Mouse (Mus musculus) limb, embryonic 14.5 days (tissue): ENCODE data around the gene Slc28a1. TPM values are rescaled to one million over a fixed set of nuclear protein-coding genes. Genes with fewer than 3 reads are reported as not detected.
A peak's percentile ranks its signal among the peaks of the same experiment; 100 is the strongest.

Source experiments
- ATAC-seq: fragments of 200-750 bp; cut with Nextera tagmentation; 2 replicates; pipeline ENCODE4 v1.8.0; 2017; ENCODE audit warnings: low read depth, moderate number of reproducible peaks, moderate TSS enrichment; ENCODE audit not compliant: low FRiP score
- DNase-seq: peaks from one replicate; pipeline ENCODE4 v3.0.0-alpha.2; 2015; ENCODE audit warnings: low spot score
- H3K27ac ChIP-seq: fragments of 300-500 bp; sonication (generic); replicated peaks from 2 replicates; pipeline ENCODE4 v1.5.1; 2014; ENCODE audit warnings: low read depth, mild to moderate bottlenecking, low read length, moderate library complexity, mixed read lengths
- H3K27me3 ChIP-seq: fragments of 300-500 bp; sonication (generic); 2 replicates; pipeline ENCODE4 v1.6.1; 2014; ENCODE audit warnings: low read length, mixed read lengths; ENCODE audit not compliant: control insufficient read depth, insufficient read depth
- H3K36me3 ChIP-seq: fragments of 300-500 bp; sonication (generic); 2 replicates; pipeline ENCODE4 v1.6.1; 2014; ENCODE audit warnings: mild to moderate bottlenecking, low read length, moderate library complexity, mixed read lengths; ENCODE audit not compliant: control insufficient read depth, insufficient read depth
- H3K4me1 ChIP-seq: fragments of 300-500 bp; sonication (generic); 2 replicates; pipeline ENCODE4 v1.6.1; 2014; ENCODE audit warnings: antibody characterized with exemption, low read length, mixed read lengths; ENCODE audit not compliant: control insufficient read depth, insufficient read depth
- H3K4me2 ChIP-seq: fragments of 300-500 bp; sonication (generic); replicated peaks from 2 replicates; pipeline ENCODE4 v1.6.1; 2014; ENCODE audit warnings: low read depth, mild to moderate bottlenecking, low read length, moderate library complexity; ENCODE audit not compliant: severe bottlenecking
- H3K4me3 ChIP-seq: fragments of 300-500 bp; sonication (generic); replicated peaks from 2 replicates; pipeline ENCODE4 v1.5.1; 2014; ENCODE audit warnings: low read length
- H3K9ac ChIP-seq: fragments of 300-500 bp; sonication (generic); 2 replicates; pipeline ENCODE4 v1.6.1; 2014; ENCODE audit warnings: mild to moderate bottlenecking, low read depth, low read length, moderate library complexity; ENCODE audit not compliant: severe bottlenecking
- H3K9me3 ChIP-seq: fragments of 300-500 bp; sonication (generic); 2 replicates; pipeline ENCODE4 v1.6.1; 2016; ENCODE audit warnings: low read length; ENCODE audit not compliant: control insufficient read depth
- POLR2A ChIP-seq: fragments of 200-500 bp; IDR thresholded peaks from 2 replicates; pipeline ENCODE4 v1.8.0; 2012; ENCODE audit warnings: inconsistent platforms, mild to moderate bottlenecking, moderate library complexity, borderline replicate concordance; ENCODE audit not compliant: insufficient read depth, insufficient read length; ENCODE audit errors: extremely low read depth
- WGBS: fragments of 180-500 bp; shearing (Covaris S2); extraction: QIAGEN DNeasy Blood & Tissue Kit; methylation state at CpG from one replicate; pipeline ENCODE4 v1.1.7; 2014; 5-methylcytosine and 5-hydroxymethylcytosine counted together
- polyA plus RNA-seq, 2 experiments: library from polyadenylated mRNA; depleted of rRNA in 1 of 2; stranded (reverse) in 1 of 2; unstranded in 1 of 2; fragments of >200 nt; fragmentation: Nextera tagmentation in 1 of 2; extraction: Ambion mirVana in 1 of 2; gene quantifications; 2 replicates each; pipeline versions ENCODE4 v1.2.1 to v1.2.3; 2012 to 2014

Slc28a1 gene
- polyA plus RNA-seq, 2 experiments, result 0.06 to 0.26 TPM

DNA sequence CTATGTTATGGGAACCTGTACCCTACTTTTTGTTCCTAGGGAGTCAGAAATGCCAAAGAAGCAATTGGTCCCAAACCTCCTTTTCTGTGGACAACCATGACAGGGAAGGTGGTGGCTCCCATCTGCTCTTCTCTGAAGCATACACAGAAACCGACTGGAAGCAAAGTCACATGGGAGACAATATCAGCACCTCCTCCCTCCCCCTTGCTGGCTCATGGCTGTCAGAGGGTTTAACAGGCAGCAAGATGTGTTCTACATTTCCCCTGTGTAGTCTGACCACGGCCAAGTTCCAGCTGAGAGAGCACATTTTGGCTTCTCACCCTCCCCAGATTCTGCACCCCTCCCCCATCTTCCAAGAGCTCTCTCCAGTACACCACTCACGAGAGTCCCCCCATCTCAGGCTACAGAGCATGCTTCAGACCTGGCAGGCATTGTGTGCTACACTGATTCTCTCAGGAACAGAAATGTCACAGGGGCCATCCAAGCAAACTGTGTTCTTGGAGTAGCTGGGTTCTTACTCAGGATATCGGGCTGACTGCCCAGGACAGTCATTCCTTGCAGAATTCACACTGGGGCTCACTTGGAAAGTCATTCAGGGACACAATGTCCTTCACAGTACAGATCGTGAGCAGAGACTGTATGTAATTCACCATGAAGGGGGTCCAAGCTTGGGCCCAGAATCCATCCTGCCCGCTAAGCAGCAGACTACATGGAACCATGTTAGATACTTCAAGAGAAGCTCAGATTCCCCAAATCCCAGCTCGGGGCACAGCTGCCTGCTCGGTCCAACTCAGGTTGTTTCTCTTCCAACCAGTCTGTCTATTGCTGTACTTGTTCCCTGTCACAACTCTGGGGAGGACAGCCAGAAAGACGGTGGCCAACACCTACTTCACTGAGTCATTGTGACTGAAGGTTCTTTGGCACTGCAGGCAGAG is 4.6 kb upstream of the Slc28a1 start:
- Histone ChIP-seq H3K9ac (no peak overlapping the region), H3K4me2 (no peak overlapping the region), H3K4me3 (no peak overlapping the region), H3K36me3 (no peaks in the 10 kb centered on the region), H3K27me3 (no peaks in the 10 kb centered on the region), H3K27ac (no peak overlapping the region), H3K4me1 (peaks cover 10% of the 10 kb centered on the region), H3K9me3 (no peaks in the 10 kb centered on the region)
- peak; percentile 33 for DNase-seq
- ATAC-seq, result peak; percentile 43; the same call in 1 of the 2 replicates
- TF ChIP-seq POLR2A, result no peak
- WGBS, result 55% methylated on average over 9 of the region's 9 CpGs

DNA sequence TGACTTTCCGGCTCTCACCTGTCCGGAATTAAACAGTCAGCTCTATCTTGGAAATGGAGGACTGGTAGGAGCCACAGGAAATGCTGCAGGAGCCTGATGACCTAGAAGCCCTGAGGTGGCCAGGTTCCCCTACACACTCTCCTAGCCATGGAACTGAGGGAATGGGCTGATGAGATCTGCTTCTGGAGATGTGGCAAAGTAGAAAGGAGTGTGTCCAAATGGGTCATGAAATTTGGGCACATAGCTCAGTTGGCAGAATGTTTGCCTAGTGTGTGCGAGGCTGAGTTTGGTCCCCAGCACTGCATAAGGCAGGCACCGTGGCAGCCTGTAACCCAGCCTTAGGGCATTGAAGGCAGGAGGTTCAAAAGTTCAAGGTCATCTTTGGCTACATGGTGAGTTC is 3.8 kb upstream of the Slc28a1 start:
- Histone ChIP-seq H3K27me3 (no peaks in the 10 kb centered on the region), H3K4me2 (no peak overlapping the region), H3K9me3 (no peaks in the 10 kb centered on the region), H3K36me3 (no peaks in the 10 kb centered on the region), H3K27ac (no peak overlapping the region), H3K4me3 (no peak overlapping the region), H3K9ac (no peak overlapping the region), H3K4me1 (peaks cover 10% of the 10 kb centered on the region)
- DNase-seq, result no peak
- WGBS, result 91% methylated on average over 4 of the region's 4 CpGs
- TF ChIP-seq POLR2A, result no peak
- no peak for ATAC-seq

DNA sequence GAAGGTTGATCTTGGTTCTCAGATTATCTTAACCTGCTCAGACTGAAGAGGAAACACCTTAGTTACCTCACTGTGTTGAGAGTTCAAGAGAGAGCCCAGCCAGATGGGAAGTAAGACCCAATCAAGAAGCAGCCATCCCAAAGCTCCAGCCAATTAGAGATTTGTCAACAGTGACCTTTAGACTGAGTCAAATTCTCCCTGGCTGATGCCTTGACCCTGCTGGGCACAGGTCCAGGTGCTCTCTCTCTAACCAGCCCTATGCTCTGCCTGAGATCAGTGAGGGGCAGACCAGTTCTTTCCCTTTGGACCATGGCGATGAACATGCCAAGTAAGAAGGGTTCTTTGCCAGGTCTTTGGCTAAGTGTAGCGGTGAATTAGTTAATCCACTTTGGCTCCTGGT is 2.9 kb upstream of the Slc28a1 start:
- no peak overlapping the region for H3K4me2 ChIP-seq
- 94% methylated on average over 2 of the region's 2 CpGs for WGBS
- H3K9me3 ChIP-seq, result no peaks in the 10 kb centered on the region
- TF ChIP-seq POLR2A, result no peak
- DNase-seq (no peak), ATAC-seq (no peak)
- no peak overlapping the region for H3K27ac ChIP-seq
- no peak overlapping the region for H3K9ac ChIP-seq
- H3K4me3 ChIP-seq, result no peak overlapping the region
- no peaks in the 10 kb centered on the region for H3K27me3 ChIP-seq
- H3K4me1 ChIP-seq, result peaks cover 10% of the 10 kb centered on the region
- no peaks in the 10 kb centered on the region for H3K36me3 ChIP-seq

- 47% methylated on average over 6 of the region's 6 CpGs for WGBS
These were observed 1.8 kb upstream of the Slc28a1 start for GRCm38 (mm10) chr7:81112686-81113360.

GRCm38 (mm10) chr7:81121099-81121498 is 6.5 kb downstream of the Slc28a1 start:
- no peak overlapping the region for H3K4me2 ChIP-seq
- DNase-seq, result no peak
- no peaks in the 10 kb centered on the region for H3K36me3 ChIP-seq
- no peak overlapping the region for H3K9ac ChIP-seq
- no peak overlapping the region for H3K27ac ChIP-seq
- peaks cover 11% of the 10 kb centered on the region for H3K4me1 ChIP-seq
- no peaks in the 10 kb centered on the region for H3K27me3 ChIP-seq
- peak; percentile 45 for ATAC-seq
- no peaks in the 10 kb centered on the region for H3K9me3 ChIP-seq
- no peak for TF ChIP-seq POLR2A
- WGBS, result 37% methylated on average over 3 of the region's 3 CpGs
- no peak overlapping the region for H3K4me3 ChIP-seq

More at GRCm38 (mm10) chr7:81112686-81113360, 1.8 kb upstream of the Slc28a1 start:
- Histone ChIP-seq H3K27me3 (no peaks in the 10 kb centered on the region), H3K4me2 (no peak overlapping the region), H3K4me3 (no peak overlapping the region), H3K27ac (no peak overlapping the region), H3K9me3 (no peaks in the 10 kb centered on the region), H3K4me1 (peaks cover 10% of the 10 kb centered on the region), H3K36me3 (no peaks in the 10 kb centered on the region), H3K9ac (no peak overlapping the region)
- no peak for DNase-seq
- no peak for ATAC-seq
- no peak for TF ChIP-seq POLR2A
